Mouse (Mus musculus) heart, embryonic 16.5 days (tissue): ENCODE results near the gene Rpl36. TPM values are rescaled to one million over a fixed set of nuclear protein-coding genes. Genes with fewer than 3 reads are reported as not detected.
"Not testable (repeated sequence)": the region's sequence is repeated elsewhere in the genome, so short reads cannot be mapped to it uniquely, and the experiment has no call there.

ENCODE experiments used
- ATAC-seq: fragments of 200-750 bp; cut with Nextera tagmentation; replicated peaks from 2 replicates; pipeline ENCODE4 v1.8.0; 2017; ENCODE audit warnings: moderate number of reproducible peaks; ENCODE audit not compliant: insufficient read depth, low FRiP score; ENCODE audit errors: extremely low read depth
- H3K27ac ChIP-seq: fragments of 300-500 bp; sonication (generic); 2 replicates; pipeline ENCODE4 v1.5.1; 2014; ENCODE audit warnings: mild to moderate bottlenecking, low read length, control low read depth, moderate library complexity
- H3K27me3 ChIP-seq: fragments of 300-500 bp; sonication (generic); 2 replicates; pipeline ENCODE4 v1.6.1; 2014; ENCODE audit warnings: low read length, mixed read lengths; ENCODE audit not compliant: control insufficient read depth, insufficient read depth
- H3K36me3 ChIP-seq: fragments of 300-500 bp; sonication (generic); 2 replicates; pipeline ENCODE4 v1.6.1; 2014; ENCODE audit not compliant: control insufficient read depth, insufficient read depth
- H3K4me1 ChIP-seq: fragments of 300-500 bp; sonication (generic); 2 replicates; pipeline ENCODE4 v1.6.1; 2014; ENCODE audit warnings: low read length, mixed read lengths; ENCODE audit not compliant: control insufficient read depth, insufficient read depth
- H3K4me2 ChIP-seq: fragments of 300-500 bp; sonication (generic); 2 replicates; pipeline ENCODE4 v1.6.1; 2014; ENCODE audit warnings: low read depth, mild to moderate bottlenecking, control low read depth, low read length
- H3K4me3 ChIP-seq: fragments of 300-500 bp; sonication (generic); 2 replicates; pipeline ENCODE4 v1.5.1; 2014; ENCODE audit warnings: mild to moderate bottlenecking, control low read depth, low read length
- H3K9ac ChIP-seq: fragments of 300-500 bp; sonication (generic); 2 replicates; pipeline ENCODE4 v1.6.1; 2014; ENCODE audit warnings: low read length, control low read depth
- H3K9me3 ChIP-seq: fragments of 300-500 bp; sonication (generic); replicated peaks from 2 replicates; pipeline ENCODE4 v1.6.1; 2016; ENCODE audit warnings: low read length; ENCODE audit not compliant: control insufficient read depth
- WGBS: fragments of 180-500 bp; shearing (Covaris S2); extraction: QIAGEN DNeasy Blood & Tissue Kit; methylation state at CpG from one replicate; pipeline ENCODE4 v1.1.7; 2014; 5-methylcytosine and 5-hydroxymethylcytosine counted together
- polyA plus RNA-seq: library from polyadenylated mRNA; unstranded; fragments of >200 nt; fragmentation: Nextera tagmentation; extraction: Ambion mirVana; gene quantifications from 2 replicates; pipeline ENCODE4 v1.2.1, GENCODE M21; 2015

Rpl36 gene
- polyA plus RNA-seq, 1 experiment from 2014 or later, result 1,106 TPM

DNA sequence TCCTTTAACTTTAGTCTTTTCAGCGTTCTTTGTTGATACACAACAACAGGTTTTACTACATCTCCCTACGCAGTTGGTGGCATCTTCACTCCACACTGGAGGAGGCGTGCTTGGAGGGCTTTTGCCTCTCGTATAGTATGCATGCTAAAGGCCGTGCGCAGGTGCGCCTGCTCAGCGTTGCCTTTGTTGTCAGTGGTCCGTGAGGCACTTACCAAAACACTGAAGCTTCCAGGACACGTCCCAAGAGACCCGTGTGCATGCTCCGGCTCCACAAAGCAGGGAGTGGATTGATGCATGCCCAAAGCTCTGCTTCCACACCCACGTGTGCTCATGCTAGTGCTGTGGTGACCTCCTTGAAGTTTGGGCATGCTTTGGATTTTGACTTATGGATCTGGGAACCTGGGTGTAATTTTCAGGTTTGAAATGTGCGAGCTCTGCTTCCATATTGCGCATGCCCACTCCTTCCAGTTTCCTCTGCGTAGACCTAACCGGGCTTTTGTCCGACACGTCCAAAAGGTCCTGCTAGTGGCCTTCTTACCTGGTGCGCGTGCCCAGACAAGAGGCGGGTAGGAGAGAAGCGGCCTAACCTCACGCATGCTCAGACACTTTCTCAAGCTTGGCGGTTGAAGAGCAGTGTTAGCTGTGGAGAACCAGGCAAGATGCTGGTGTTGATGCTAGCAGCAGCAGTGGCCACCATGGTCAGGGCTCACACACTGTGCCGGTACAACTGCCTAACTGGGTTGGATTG, 14.5 kb downstream of the Rpl36 start, which contains the start of gene Catsperd:
Catsperd (plus strand) TSS at position 614 of the 748 bp plus-strand sequence.
- Histone ChIP-seq H3K4me3 (peak within 1 kb of the TSS; percentile 91), H3K36me3 (peaks cover 8% of the 10 kb centered on the region), H3K4me2 (peak within 1 kb of the TSS; percentile 75), H3K9me3 (no peaks in the 10 kb centered on the region), H3K27me3 (no peaks in the 10 kb centered on the region), H3K9ac (peak within 1 kb of the TSS; percentile 57), H3K4me1 (peaks cover 20% of the 10 kb centered on the region), H3K27ac (peak within 1 kb of the TSS; percentile 50)
- ATAC-seq, result no peak
- 9% methylated on average over 26 of the region's 26 CpGs for WGBS

DNA sequence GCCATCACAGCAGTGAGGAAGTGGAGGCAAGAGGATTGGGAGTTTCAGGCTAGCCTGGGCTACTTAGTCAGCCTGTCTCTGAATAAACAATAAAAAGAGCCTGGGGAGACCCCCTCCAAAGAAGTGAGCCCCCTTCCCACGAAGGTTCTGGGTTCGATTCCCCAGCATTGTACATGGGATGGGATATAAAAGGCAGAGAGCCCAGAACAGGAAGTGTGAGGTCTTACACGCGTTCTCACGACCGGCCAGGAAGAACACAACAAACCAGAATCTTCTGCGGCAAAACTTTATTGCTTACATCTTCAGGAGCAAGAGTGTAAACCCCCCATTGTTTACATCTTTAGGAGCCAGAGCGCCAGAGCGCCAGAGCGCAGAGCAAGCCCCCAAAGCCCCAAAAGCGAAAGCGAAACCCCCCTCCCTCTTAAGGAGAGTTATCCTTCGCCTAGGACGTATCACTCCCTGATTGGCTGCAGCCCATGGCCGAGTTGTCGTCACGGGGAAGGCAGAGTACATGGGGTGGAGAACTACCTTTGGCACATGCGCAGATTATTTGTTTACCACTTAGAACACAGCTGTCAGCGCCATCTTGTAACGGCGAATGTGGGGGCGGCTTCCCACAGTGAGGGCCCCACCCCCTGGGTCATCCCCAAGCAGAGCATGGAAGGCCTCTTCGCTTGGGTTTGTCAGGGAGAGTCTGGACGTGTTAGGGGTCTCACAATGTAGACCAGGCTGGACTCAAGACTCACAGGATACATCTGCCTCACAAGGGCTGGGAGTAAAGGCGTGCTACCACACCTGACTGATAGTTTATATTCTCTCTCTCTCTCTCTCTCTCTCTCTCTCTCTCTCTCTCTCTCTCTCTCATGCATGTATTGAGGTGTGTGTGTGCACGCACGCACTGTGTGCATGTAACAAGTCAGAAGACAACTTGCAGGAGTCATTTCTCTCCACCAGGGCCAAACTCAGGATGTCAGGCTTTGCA, 16.9 kb downstream of the Rpl36 start:
- H3K9me3 ChIP-seq, H3K36me3 ChIP-seq, H3K9ac ChIP-seq, H3K4me3 ChIP-seq, H3K27me3 ChIP-seq, H3K27ac ChIP-seq, H3K4me2 ChIP-seq, ATAC-seq: not testable (repeated sequence)
- H3K4me1 ChIP-seq, result peaks cover 17% of the 10 kb centered on the region
- 79% methylated on average over 27 of the region's 27 CpGs for WGBS

- H3K36me3 ChIP-seq, result no peaks in the 10 kb centered on the region
- H3K9ac ChIP-seq, result no peak overlapping the region
- no peaks in the 10 kb centered on the region for H3K9me3 ChIP-seq
- no peak for ATAC-seq
- H3K4me1 ChIP-seq, result peaks cover 5% of the 10 kb centered on the region
- no peak overlapping the region for H3K27ac ChIP-seq
- H3K27me3 ChIP-seq, result no peaks in the 10 kb centered on the region
- H3K4me2 ChIP-seq, result no peak overlapping the region
- WGBS, result 63% methylated on average over 4 of the region's 4 CpGs
- no peak overlapping the region for H3K4me3 ChIP-seq
These were observed 18.6 kb downstream of the Rpl36 start for GRCm38 (mm10) chr17:56631807-56632206.

- no peak overlapping the region for H3K27ac ChIP-seq
- no peak overlapping the region for H3K9ac ChIP-seq
- 82% methylated on average over 6 of the region's 6 CpGs for WGBS
- no peaks in the 10 kb centered on the region for H3K27me3 ChIP-seq
- no peak overlapping the region for H3K4me2 ChIP-seq
- no peak for ATAC-seq
- no peaks in the 10 kb centered on the region for H3K36me3 ChIP-seq
- no peak overlapping the region for H3K4me3 ChIP-seq
- no peaks in the 10 kb centered on the region for H3K9me3 ChIP-seq
- no peaks in the 10 kb centered on the region for H3K4me1 ChIP-seq
These were observed 20.8 kb downstream of the Rpl36 start for GRCm38 (mm10) chr17:56634023-56634422.

DNA sequence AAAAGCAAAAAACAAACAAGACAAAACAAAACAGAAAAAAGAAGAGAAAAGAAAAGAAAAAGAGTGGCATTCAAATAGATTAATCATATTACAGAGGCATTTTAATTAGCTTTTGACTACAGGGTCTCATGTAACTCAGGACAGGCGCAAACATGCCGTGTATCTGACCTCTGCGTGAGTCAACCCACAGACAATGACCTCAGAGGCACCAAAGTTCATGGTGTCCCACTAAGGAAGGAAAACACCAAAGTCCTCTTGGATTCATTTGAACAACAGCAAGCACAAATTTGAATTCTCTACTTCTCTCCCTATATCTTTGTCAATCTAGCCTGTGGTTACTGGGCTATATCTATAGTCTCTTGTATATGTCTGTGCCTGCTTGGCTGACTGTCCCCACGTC, 30.0 kb downstream of the Rpl36 start:
- Histone ChIP-seq H3K27me3 (0 out of 2 replicates have a peak, but pooled peaks cover 2% of the 10 kb centered on the region), H3K9ac (no peak overlapping the region), H3K36me3 (no peaks in the 10 kb centered on the region), H3K4me3 (no peak overlapping the region), H3K9me3 (no peaks in the 10 kb centered on the region), H3K4me2 (no peak overlapping the region), H3K4me1 (no peaks in the 10 kb centered on the region), H3K27ac (no peak overlapping the region)
- WGBS, result 81% methylated on average over 4 of the region's 4 CpGs
- ATAC-seq, result no peak

- no peak for ATAC-seq
- H3K36me3 ChIP-seq, result no peaks in the 10 kb centered on the region
These were observed 34.3 kb downstream of the Rpl36 start for GRCm38 (mm10) chr17:56647546-56647945.

GRCm38 (mm10) chr17:56651801-56652200, 38.6 kb downstream of the Rpl36 start:
- H3K9me3 ChIP-seq, result no peaks in the 10 kb centered on the region
- H3K27ac ChIP-seq, result no peak overlapping the region
- H3K9ac ChIP-seq, result no peak overlapping the region
- H3K27me3 ChIP-seq, result 0 out of 2 replicates have a peak, but pooled peaks cover 2% of the 10 kb centered on the region
- no peaks in the 10 kb centered on the region for H3K36me3 ChIP-seq
- no peaks in the 10 kb centered on the region for H3K4me1 ChIP-seq
- WGBS, result 26% methylated on average over 10 of the region's 10 CpGs
- H3K4me3 ChIP-seq, result no peak overlapping the region
- no peak for ATAC-seq
- H3K4me2 ChIP-seq, result no peak overlapping the region

More at GRCm38 (mm10) chr17:56647546-56647945, 34.3 kb downstream of the Rpl36 start:
- Histone ChIP-seq H3K9me3 (no peaks in the 10 kb centered on the region), H3K27me3 (no peaks in the 10 kb centered on the region), H3K4me3 (no peak overlapping the region), H3K4me1 (no peaks in the 10 kb centered on the region), H3K9ac (no peak overlapping the region), H3K27ac (no peak overlapping the region), H3K4me2 (peak overlapping the region; percentile 16; the same call in 1 of the 2 replicates)
- 51% methylated on average over 11 of the region's 13 CpGs for WGBS

- Histone ChIP-seq H3K4me2 (no peak overlapping the region), H3K36me3 (no peaks in the 10 kb centered on the region), H3K9me3 (no peaks in the 10 kb centered on the region), H3K9ac (no peak overlapping the region), H3K27ac (no peak overlapping the region), H3K4me3 (no peak overlapping the region), H3K27me3 (0 out of 2 replicates have a peak, but pooled peaks cover 2% of the 10 kb centered on the region), H3K4me1 (no peaks in the 10 kb centered on the region)
- no peak for ATAC-seq
- 65% methylated on average over 2 of the region's 2 CpGs for WGBS
These were observed 41.6 kb downstream of the Rpl36 start for GRCm38 (mm10) chr17:56654771-56655170.
